11 mouse cellular contexts compared by ENCODE assay signal in genomic region chr19:27838635-27839034, GRCm38 (mm10).
"Had no signal": no experiment of that assay in that cellular context is flagged by ENCODE, and none has a peak within 500 bp of the region (broad histone marks: within the 10 kb centered on the region; RNA-seq: fewer than 3 reads in every experiment).

No protein-coding gene starts in this region.

- H3K9me3 ChIP-seq: kidney, embryonic 15.5 days; limb, embryonic 15.5 days; liver, embryonic 12.5 days; midbrain, embryonic 12.5 days; neural tube, embryonic 15.5 days had no signal

- H3K27ac ChIP-seq: kidney, embryonic 15.5 days; limb, embryonic 15.5 days; liver, embryonic 12.5 days; midbrain, embryonic 12.5 days; neural tube, embryonic 15.5 days had no signal

- H3K36me3 ChIP-seq: kidney, embryonic 15.5 days; limb, embryonic 15.5 days; liver, embryonic 12.5 days; midbrain, embryonic 12.5 days; neural tube, embryonic 15.5 days had no signal

- H3K9ac ChIP-seq: kidney, embryonic 15.5 days; limb, embryonic 15.5 days; liver, embryonic 12.5 days; lung, embryonic 14.5 days; midbrain, embryonic 12.5 days; neural tube, embryonic 15.5 days had no signal

- DNase-seq: kidney, postnatal 14 days; lung, embryonic 14.5 days; lung, postnatal 10 days; lung, postnatal 4 days; thymus, postnatal 4 days had no signal

- ATAC-seq: liver, embryonic 12.5 days had no signal

- H3K4me3 ChIP-seq: kidney, embryonic 15.5 days; limb, embryonic 15.5 days; liver, embryonic 12.5 days; midbrain, embryonic 12.5 days; myocyte; neural tube, embryonic 15.5 days had no signal

- H3K4me2 ChIP-seq: kidney, embryonic 15.5 days; limb, embryonic 15.5 days; liver, embryonic 12.5 days; lung, embryonic 14.5 days; midbrain, embryonic 12.5 days; neural tube, embryonic 15.5 days had no signal

- H3K27me3 ChIP-seq: kidney, embryonic 15.5 days; limb, embryonic 15.5 days; liver, embryonic 12.5 days; midbrain, embryonic 12.5 days; neural tube, embryonic 15.5 days had no signal

- H3K4me1 ChIP-seq: kidney, embryonic 15.5 days; limb, embryonic 15.5 days; liver, embryonic 12.5 days; midbrain, embryonic 12.5 days; neural tube, embryonic 15.5 days had no signal
